Mouse (Mus musculus) layer of hippocampus, adult 18-20 months (tissue): Measurements from ENCODE around the gene Grifin. TPM values are rescaled to one million over a fixed set of nuclear protein-coding genes. Genes with fewer than 3 reads are reported as not detected.

Experiments used
- DNase-seq, 2 experiments: peaks; one replicate each; pipeline ENCODE4 v3.0.0; 2022; ENCODE audit warnings: low spot score in 2 of 2
- total RNA-seq, 2 experiments: library from RNA; stranded (reverse); gene quantifications; 2 replicates each; pipeline ENCODE4 v1.2.3; 2021

Grifin gene
- total RNA-seq, 2 experiments from 2014 or later: not detected

- no peak for DNase-seq
Measured at GRCm38 (mm10) chr5:140589082-140589774, 24.4 kb upstream of the Grifin start.

- DNase-seq: no peak
Measured at GRCm38 (mm10) chr5:140583732-140584368, 19.0 kb upstream of the Grifin start.

- DNase-seq: no peak
Measured at GRCm38 (mm10) chr5:140582995-140583731, 18.3 kb upstream of the Grifin start.

GRCm38 (mm10) chr5:140581569-140581968 is 16.7 kb upstream of the Grifin start:
- DNase-seq: no peak

GRCm38 (mm10) chr5:140579771-140580170 is 14.9 kb upstream of the Grifin start:
- DNase-seq: no peak

GRCm38 (mm10) chr5:140579221-140579620 is 14.3 kb upstream of the Grifin start:
- no peak for DNase-seq

GRCm38 (mm10) chr5:140575381-140575866 is 10.6 kb upstream of the Grifin start:
- no peak for DNase-seq

- DNase-seq: no peak
Measured at GRCm38 (mm10) chr5:140572611-140573010, 7.7 kb upstream of the Grifin start.

GRCm38 (mm10) chr5:140571673-140572072 is 6.8 kb upstream of the Grifin start:
- DNase-seq: peak in 1 of 2 experiments; percentile 28

- no peak for DNase-seq
Measured at GRCm38 (mm10) chr5:140571201-140571600, 6.3 kb upstream of the Grifin start.

GRCm38 (mm10) chr5:140570223-140570870 is 5.5 kb upstream of the Grifin start:
- no peak for DNase-seq

- no peak for DNase-seq
Measured at GRCm38 (mm10) chr5:140569032-140569595, 4.2 kb upstream of the Grifin start.

GRCm38 (mm10) chr5:140568321-140568970 is 3.6 kb upstream of the Grifin start:
- peak in 1 of 2 experiments; percentile 61 for DNase-seq

- no peak for DNase-seq
Measured at GRCm38 (mm10) chr5:140567751-140568150, 2.9 kb upstream of the Grifin start.

- peak in 1 of 2 experiments; percentile 21 for DNase-seq
Measured at GRCm38 (mm10) chr5:140567321-140567720, 2.5 kb upstream of the Grifin start.

GRCm38 (mm10) chr5:140566271-140566670 is 1.4 kb upstream of the Grifin start:
- no peak for DNase-seq

- peak in 1 of 2 experiments; percentile 41 for DNase-seq
Measured at GRCm38 (mm10) chr5:140565856-140566255, 985 bp upstream of the Grifin start.

- peak in 1 of 2 experiments; percentile 22 for DNase-seq
Measured at GRCm38 (mm10) chr5:140565451-140565850, 580 bp upstream of the Grifin start.

- no peak for DNase-seq
Measured at GRCm38 (mm10) chr5:140562601-140563000, 2.3 kb downstream of the Grifin start.

GRCm38 (mm10) chr5:140556859-140557258 is 8.0 kb downstream of the Grifin start:
- no peak for DNase-seq
